Comparison of ENCODE assay signal across 19 mouse cellular contexts in genomic region chr3:102980349-102980736, GRCm38 (mm10). TPM values are rescaled to one million over a fixed set of nuclear protein-coding genes. Genes with fewer than 3 reads are reported as not detected.
DNase-seq lines count a peak whose midpoint lies in the region; ATAC-seq and TF ChIP-seq lines count a peak whose summit lies in the region.
"Had no signal": no experiment of that assay in that cellular context is flagged by ENCODE, and none has a peak within 500 bp of the region (broad histone marks: within the 10 kb centered on the region; RNA-seq: fewer than 3 reads in every experiment).

No protein-coding gene starts in this region.

- no peaks in the 10 kb centered on the region for H3K27me3 ChIP-seq in hindbrain, embryonic 11.5 days (ENCODE audit: control insufficient read depth, insufficient read depth, low read length)
- no peaks in the 10 kb centered on the region for H3K27me3 ChIP-seq in midbrain, embryonic 13.5 days
- no peaks in the 10 kb centered on the region for H3K27me3 ChIP-seq in thymus, adult 2 months (ENCODE audit: control insufficient read depth, insufficient read depth, low read length)
- no peaks in the 10 kb centered on the region for H3K27me3 ChIP-seq in limb, embryonic 10.5 days (ENCODE audit: low read depth, poor library complexity, severe bottlenecking)
- H3K27me3 ChIP-seq: limb, embryonic 12.5 days; stomach, embryonic 15.5 days had no signal

- H3K4me1 ChIP-seq in hindbrain, embryonic 11.5 days (replicated peaks; ENCODE audit: control insufficient read depth, insufficient read depth, low read length), result no peaks in the 10 kb centered on the region
- peaks cover 10% of the 10 kb centered on the region for H3K4me1 ChIP-seq in midbrain, embryonic 13.5 days (replicated peaks)
- no peaks in the 10 kb centered on the region for H3K4me1 ChIP-seq in thymus, adult 2 months (replicated peaks; ENCODE audit: control insufficient read depth, insufficient read depth, low read length)
- H3K4me1 ChIP-seq in limb, embryonic 10.5 days, result no peaks in the 10 kb centered on the region
- H3K4me1 ChIP-seq: limb, embryonic 12.5 days; stomach, embryonic 15.5 days had no signal

- WGBS in hindbrain, embryonic 11.5 days, result 42% methylated on average over 3 of the region's 3 CpGs
- WGBS in midbrain, embryonic 13.5 days, result 15% methylated on average over 3 of the region's 3 CpGs
- 90% methylated on average over 3 of the region's 3 CpGs for WGBS in thymus, adult 2 months
- 77% methylated on average over 3 of the region's 3 CpGs for WGBS in limb, embryonic 10.5 days

- H3K36me3 ChIP-seq in hindbrain, embryonic 11.5 days (ENCODE audit: control insufficient read depth, insufficient read depth, low read length), result no peaks in the 10 kb centered on the region
- no peaks in the 10 kb centered on the region for H3K36me3 ChIP-seq in midbrain, embryonic 13.5 days
- H3K36me3 ChIP-seq in thymus, adult 2 months (ENCODE audit: control insufficient read depth, insufficient read depth, low read length), result no peaks in the 10 kb centered on the region
- H3K36me3 ChIP-seq in limb, embryonic 10.5 days, result no peaks in the 10 kb centered on the region
- H3K36me3 ChIP-seq: limb, embryonic 12.5 days; stomach, embryonic 15.5 days had no signal

- no peak for TF ChIP-seq CTCF in layer of hippocampus, adult 2 months (conservative IDR thresholded peaks at IDR 0.05)
- TF ChIP-seq CTCF in thymus, adult 2 months (IDR thresholded peaks at IDR 0.05; ENCODE audit: borderline replicate concordance, control insufficient read depth, extremely low read depth, insufficient read depth, low read length, poor library complexity), result no peak

- peak overlapping the region; percentile 28; the same call in 1 of the 2 replicates for H3K4me2 ChIP-seq in hindbrain, embryonic 11.5 days (replicated peaks; ENCODE audit: low read depth, low read length)
- H3K4me2 ChIP-seq in midbrain, embryonic 13.5 days (replicated peaks), result peak overlapping the region; percentile 50
- H3K4me2 ChIP-seq: limb, embryonic 12.5 days; stomach, embryonic 15.5 days had no signal

- no peaks in the 10 kb centered on the region for H3K9me3 ChIP-seq in hindbrain, embryonic 11.5 days (ENCODE audit: control insufficient read depth, low read length)
- H3K9me3 ChIP-seq in midbrain, embryonic 13.5 days, result no peaks in the 10 kb centered on the region
- H3K9me3 ChIP-seq in limb, embryonic 10.5 days (replicated peaks), result no peaks in the 10 kb centered on the region
- H3K9me3 ChIP-seq: limb, embryonic 12.5 days; stomach, embryonic 15.5 days had no signal

- no peak for TF ChIP-seq POLR2A in thymus, adult 2 months (IDR thresholded peaks at IDR 0.05; ENCODE audit: control insufficient read depth, extremely low read depth, insufficient read depth, low read length, poor library complexity)

- no peak for DNase-seq in layer of hippocampus, adult 2 months (ENCODE audit: low spot score in 2 of 2)
- DNase-seq in layer of hippocampus, postnatal 14 days (ENCODE audit: low spot score in 2 of 2), result no peak
- no peak for DNase-seq in hindbrain, embryonic 11.5 days (ENCODE audit: low spot score)
- no peak for DNase-seq in thymus, adult 2 months
- no peak for DNase-seq in embryo, embryonic 10.5 days (ENCODE audit: low spot score)
- no peak for DNase-seq in limb, embryonic 10.5 days (ENCODE audit: low spot score)
- DNase-seq: adrenal gland, postnatal 14 days; gastrocnemius, postnatal 10 days; kidney, postnatal 14 days had no signal

- H3K9ac ChIP-seq in hindbrain, embryonic 11.5 days (ENCODE audit: low read depth, low read length), result no peak overlapping the region; the same call in 1 of the 2 replicates
- peak overlapping the region; percentile 17; the same call in 1 of the 2 replicates for H3K9ac ChIP-seq in midbrain, embryonic 13.5 days (replicated peaks)
- H3K9ac ChIP-seq: limb, embryonic 12.5 days; stomach, embryonic 15.5 days had no signal

- H3K4me3 ChIP-seq in layer of hippocampus, adult 2 months, result peak overlapping the region; percentile 30; the same call in 1 of the 2 replicates
- H3K4me3 ChIP-seq in hindbrain, embryonic 11.5 days (ENCODE audit: low read depth, low read length), result no peak overlapping the region
- peak overlapping the region; percentile 19 for H3K4me3 ChIP-seq in midbrain, embryonic 13.5 days (replicated peaks)
- H3K4me3 ChIP-seq in thymus, adult 2 months (ENCODE audit: control insufficient read depth, insufficient read depth, low read length), result no peak overlapping the region
- no peak overlapping the region for H3K4me3 ChIP-seq in limb, embryonic 10.5 days
- H3K4me3 ChIP-seq: limb, embryonic 12.5 days; stomach, embryonic 15.5 days had no signal

- peak; percentile 59; the same call in 1 of the 2 replicates for ATAC-seq in hindbrain, embryonic 11.5 days (ENCODE audit: low FRiP score)
- ATAC-seq in midbrain, embryonic 13.5 days, result no peak; the same call in 1 of the 2 replicates

- H3K27ac ChIP-seq in layer of hippocampus, adult 2 months, result no peak overlapping the region
- H3K27ac ChIP-seq in hindbrain, embryonic 11.5 days (ENCODE audit: low read depth, low read length), result peak overlapping the region; percentile 45
- peak overlapping the region; percentile 89 for H3K27ac ChIP-seq in midbrain, embryonic 13.5 days
- H3K27ac ChIP-seq in thymus, adult 2 months (ENCODE audit: control insufficient read depth, insufficient read depth, low read length), result no peak overlapping the region
- H3K27ac ChIP-seq in limb, embryonic 10.5 days, result no peak overlapping the region
- H3K27ac ChIP-seq: limb, embryonic 12.5 days; macrophage; stomach, embryonic 15.5 days had no signal

RNA-seq across cellular contexts. Expression of gene Sike1, which starts 15.2 kb away (rescaled TPM):
- 10 to 100 TPM; 57.3 to 65.5 TPM for total RNA-seq in layer of hippocampus, adult 2 months (2021)
- total RNA-seq in layer of hippocampus, postnatal 14 days (2021), result 10 to 100 TPM; 77.9 to 93.2 TPM
- 103 and 104 TPM in 2 replicates for polyA plus RNA-seq in hindbrain, embryonic 11.5 days (2014; fragmentation: Nextera tagmentation; extraction: Ambion mirVana)
- polyA plus RNA-seq in midbrain, embryonic 13.5 days (2015; fragmentation: Nextera tagmentation; extraction: Ambion mirVana), result 63.5 and 64.8 TPM in 2 replicates
- 32.6 and 34.6 TPM in 2 replicates for polyA plus RNA-seq in thymus, adult 2 months (2012; rRNA removed)
- polyA plus RNA-seq in limb, embryonic 10.5 days (2016; fragmentation: Nextera tagmentation; extraction: Ambion mirVana), result 46.9 and 53.9 TPM in 2 replicates

RNA-seq across cellular contexts. Expression of gene Nr1h5, which starts 16.4 kb away (rescaled TPM):
- not detected for total RNA-seq in layer of hippocampus, adult 2 months (2021)
- not detected for total RNA-seq in layer of hippocampus, postnatal 14 days (2021)
- not detected in 2 replicates for polyA plus RNA-seq in hindbrain, embryonic 11.5 days (2014; fragmentation: Nextera tagmentation; extraction: Ambion mirVana)
- polyA plus RNA-seq in midbrain, embryonic 13.5 days (2015; fragmentation: Nextera tagmentation; extraction: Ambion mirVana), result 0.22 TPM in 1 of 2 replicates, not detected in the other
- 0.04 TPM in 1 of 2 replicates, not detected in the other for polyA plus RNA-seq in thymus, adult 2 months (2012; rRNA removed)
- not detected in 2 replicates for polyA plus RNA-seq in limb, embryonic 10.5 days (2016; fragmentation: Nextera tagmentation; extraction: Ambion mirVana)
- total RNA-seq: ES-E14; gastrocnemius, postnatal 10 days; layer of hippocampus, postnatal 10 days had no signal
- polyA plus RNA-seq: heart, embryonic 14.5 days; macrophage; urinary bladder, adult 2 months had no signal

RNA-seq across cellular contexts. Expression of gene Csde1, which starts 39.9 kb away (rescaled TPM):
- total RNA-seq in layer of hippocampus, adult 2 months (2021), result 100 to 1,000 TPM; 236 to 252 TPM
- total RNA-seq in layer of hippocampus, postnatal 14 days (2021), result 100 to 1,000 TPM; 252 to 270 TPM
- polyA plus RNA-seq in hindbrain, embryonic 11.5 days (2014; fragmentation: Nextera tagmentation; extraction: Ambion mirVana), result 561 and 569 TPM in 2 replicates
- 476 and 510 TPM in 2 replicates for polyA plus RNA-seq in midbrain, embryonic 13.5 days (2015; fragmentation: Nextera tagmentation; extraction: Ambion mirVana)
- polyA plus RNA-seq in thymus, adult 2 months (2012; rRNA removed), result 29.6 and 35.0 TPM in 2 replicates
- 380 and 462 TPM in 2 replicates for polyA plus RNA-seq in limb, embryonic 10.5 days (2016; fragmentation: Nextera tagmentation; extraction: Ambion mirVana)

RNA-seq across cellular contexts. Expression of gene Sycp1, which starts 44.4 kb away (rescaled TPM):
- not detected for total RNA-seq in layer of hippocampus, adult 2 months (2021)
- not detected for total RNA-seq in layer of hippocampus, postnatal 14 days (2021)
- polyA plus RNA-seq in hindbrain, embryonic 11.5 days (2014; fragmentation: Nextera tagmentation; extraction: Ambion mirVana), result 0.11 TPM in 1 of 2 replicates, not detected in the other
- polyA plus RNA-seq in midbrain, embryonic 13.5 days (2015; fragmentation: Nextera tagmentation; extraction: Ambion mirVana), result not detected in 2 replicates
- not detected in 2 replicates for polyA plus RNA-seq in thymus, adult 2 months (2012; rRNA removed)
- not detected in 2 replicates for polyA plus RNA-seq in limb, embryonic 10.5 days (2016; fragmentation: Nextera tagmentation; extraction: Ambion mirVana)
- total RNA-seq: layer of hippocampus, postnatal 10 days had no signal
- polyA plus RNA-seq: embryonic facial prominence, embryonic 11.5 days; heart, embryonic 14.5 days; limb, embryonic 12.5 days; liver, embryonic 16.5 days; macrophage; stomach, embryonic 15.5 days; urinary bladder, adult 2 months had no signal

Comparison
In these comparisons a context has a peak if more than half of its experiments do, and no peak if none do; other contexts are left out.
1. H3K27ac ChIP-seq: peak in hindbrain, embryonic 11.5 days (single experiment) and midbrain, embryonic 13.5 days (single experiment); none in layer of hippocampus, adult 2 months (single experiment), thymus, adult 2 months (single experiment) and limb, embryonic 10.5 days (single experiment).
2. H3K4me3 ChIP-seq: peak in layer of hippocampus, adult 2 months (single experiment) and midbrain, embryonic 13.5 days (single experiment); none in hindbrain, embryonic 11.5 days (single experiment), thymus, adult 2 months (single experiment) and limb, embryonic 10.5 days (single experiment).
3. RNA of gene Csde1, which starts 39.9 kb away (polyA plus RNA-seq): 561 to 569 TPM in hindbrain, embryonic 11.5 days, 476 to 510 TPM in midbrain, embryonic 13.5 days and 380 to 462 TPM in limb, embryonic 10.5 days; 29.6 to 35.0 TPM in thymus, adult 2 months; every median in the first group is over 10 times any median in the second.